Mouse (Mus musculus) adrenal gland, postnatal 25 days (tissue): ENCODE measurements around the gene Gm614. TPM values are rescaled to one million over a fixed set of nuclear protein-coding genes. Genes with fewer than 3 reads are reported as not detected.

Experiments
- DNase-seq: peaks from one replicate; pipeline ENCODE4 v3.0.0; 2021; ENCODE audit warnings: mixed read lengths
- long read RNA-seq: library from polyadenylated mRNA; stranded (forward); transcript quantifications from one replicate; pipeline ENCODE4 v2.0.0, GENCODE M21; 2021
- total RNA-seq: library from RNA; stranded (reverse); gene quantifications from 2 replicates; pipeline ENCODE4 v1.2.3, GENCODE M21; 2021

Gm614 gene
- not detected in 2 replicates for total RNA-seq
- long read RNA-seq = 0 reads

- DNase-seq = no peak
Measured at GRCm38 (mm10) chrX:101263892-101264291, at the start of gene Gm614. Gm614 (minus strand) TSS chrX:101263992.

DNA sequence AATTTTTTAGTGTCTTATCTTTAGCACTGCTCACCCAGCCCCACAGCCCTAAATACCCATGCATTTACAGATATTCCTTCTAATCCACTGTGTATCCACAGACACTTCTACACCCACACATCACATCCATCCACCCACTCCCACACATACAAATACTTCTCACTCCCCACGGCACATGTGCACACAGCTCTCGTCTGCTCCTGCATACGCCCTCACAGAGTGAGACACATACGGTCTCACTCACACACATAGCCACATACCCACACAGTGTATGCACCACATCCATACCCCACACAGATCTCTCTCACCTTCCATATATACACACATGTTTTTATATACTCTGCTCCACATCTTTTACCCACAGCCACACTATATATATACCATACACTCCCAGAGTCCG is 45.5 kb upstream of the Gm614 start:
- DNase-seq = no peak

DNA sequence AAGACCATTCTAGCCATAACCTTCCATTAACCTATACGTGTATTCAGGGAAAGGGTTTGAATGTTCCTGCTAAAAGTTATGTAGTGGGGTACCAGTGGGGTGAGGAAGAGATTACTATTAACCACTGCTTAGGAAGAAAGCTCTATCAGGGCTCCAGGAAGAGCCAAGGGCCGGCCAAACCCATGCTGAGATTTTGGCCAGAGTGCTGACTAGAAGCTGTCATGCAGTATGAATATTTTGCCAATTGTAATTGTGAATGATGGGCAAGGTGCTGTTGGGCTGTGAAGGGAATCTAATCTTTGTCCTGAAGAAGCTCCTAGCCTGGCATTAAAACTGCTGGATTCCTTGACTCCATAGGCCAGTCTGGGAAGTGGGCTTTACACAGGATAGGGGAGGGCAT is 40.9 kb upstream of the Gm614 start:
- DNase-seq = no peak

DNA sequence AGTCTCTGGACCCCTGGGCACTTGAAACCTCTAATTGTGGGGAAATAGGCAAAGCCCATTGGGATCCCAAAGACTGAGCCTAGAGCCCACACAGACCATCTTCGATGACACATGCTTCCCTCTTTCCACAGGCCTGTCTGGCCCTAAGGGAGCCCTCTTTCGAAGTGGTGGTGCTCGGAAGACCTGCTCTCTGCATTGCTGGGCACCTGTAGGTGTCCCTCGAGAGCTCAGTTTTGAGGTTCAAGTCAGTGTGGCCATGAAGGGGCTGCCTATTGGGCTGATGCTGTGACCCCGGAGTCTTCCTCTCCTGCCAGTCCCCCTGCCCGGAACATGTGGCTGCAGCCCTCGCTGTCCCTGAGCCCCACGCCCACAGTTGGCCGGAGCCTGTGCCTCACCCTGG is 37.9 kb upstream of the Gm614 start:
- DNase-seq = no peak

GRCm38 (mm10) chrX:101300427-101301030 is 36.7 kb upstream of the Gm614 start:
- DNase-seq = no peak

DNA sequence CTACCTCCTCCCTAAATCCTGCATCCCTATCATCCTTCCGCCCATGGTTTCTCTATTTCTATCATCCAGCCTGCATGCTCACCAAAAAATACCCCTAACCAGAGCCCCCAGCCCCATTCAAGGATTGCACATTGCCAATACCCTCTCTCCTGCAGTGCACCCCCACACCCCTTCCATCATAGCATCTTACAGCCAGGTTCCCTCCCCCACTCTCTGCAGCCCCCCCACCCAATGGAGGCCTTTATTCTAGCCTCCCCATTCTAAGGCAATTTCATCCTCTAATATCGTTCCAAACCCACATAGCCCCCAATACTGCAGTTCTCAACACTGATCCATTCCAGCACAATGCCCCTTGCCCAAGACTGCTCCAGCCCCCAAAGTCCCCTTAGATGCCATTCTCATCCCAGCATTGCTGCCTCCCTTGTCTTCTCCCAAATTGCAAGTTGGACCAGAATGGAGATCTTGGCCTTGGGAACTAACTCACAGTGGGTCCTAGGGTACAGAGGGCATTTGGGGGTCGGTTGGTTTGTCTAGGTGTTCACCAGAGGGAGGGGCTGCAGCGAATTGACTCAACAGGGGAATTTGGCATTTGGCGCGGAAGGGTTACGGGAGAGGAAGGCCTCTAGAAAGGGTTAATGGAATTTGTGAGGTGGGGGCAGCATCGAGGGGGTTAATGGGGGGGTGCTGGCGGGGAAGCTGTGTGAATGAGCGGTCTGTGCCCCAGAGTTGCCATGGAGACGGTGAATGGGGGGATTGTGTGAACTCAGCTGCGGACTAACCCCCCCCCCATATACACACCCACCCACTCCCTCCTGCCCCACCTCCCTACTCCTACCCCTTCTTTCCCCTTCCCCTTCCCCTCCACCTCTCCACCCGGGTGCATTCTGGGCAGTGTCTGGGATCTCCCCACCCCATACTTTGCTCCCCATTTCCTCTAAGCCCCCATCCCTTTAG is 36.0 kb upstream of the Gm614 start:
- no peak for DNase-seq

- DNase-seq = peak; percentile 38
Measured at GRCm38 (mm10) chrX:101299055-101299454, 35.3 kb upstream of the Gm614 start, which contains the start of gene Nlgn3. Nlgn3 (plus strand) TSS chrX:101299168.

DNA sequence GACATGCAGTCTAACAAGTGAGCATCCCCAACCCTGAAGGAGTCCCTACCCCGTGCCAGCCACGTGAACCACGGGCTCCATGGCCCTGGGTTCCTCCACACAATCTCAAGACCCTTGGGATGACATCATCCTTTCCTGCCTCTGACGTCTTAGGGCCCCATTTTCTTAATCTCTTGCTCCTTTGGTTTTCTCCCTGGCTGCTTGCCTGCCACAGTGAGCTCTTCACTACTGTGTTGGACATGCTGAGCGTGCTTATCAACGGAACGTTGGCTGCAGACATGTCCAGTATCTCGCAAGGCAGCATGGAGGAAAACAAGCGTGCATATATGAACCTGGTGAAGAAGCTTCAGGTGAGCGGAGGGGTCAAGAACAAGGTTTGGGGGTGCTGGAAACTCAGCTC is 26.3 kb upstream of the Gm614 start:
- DNase-seq = no peak

GRCm38 (mm10) chrX:101289037-101289436 is 25.2 kb upstream of the Gm614 start:
- DNase-seq = no peak

DNA sequence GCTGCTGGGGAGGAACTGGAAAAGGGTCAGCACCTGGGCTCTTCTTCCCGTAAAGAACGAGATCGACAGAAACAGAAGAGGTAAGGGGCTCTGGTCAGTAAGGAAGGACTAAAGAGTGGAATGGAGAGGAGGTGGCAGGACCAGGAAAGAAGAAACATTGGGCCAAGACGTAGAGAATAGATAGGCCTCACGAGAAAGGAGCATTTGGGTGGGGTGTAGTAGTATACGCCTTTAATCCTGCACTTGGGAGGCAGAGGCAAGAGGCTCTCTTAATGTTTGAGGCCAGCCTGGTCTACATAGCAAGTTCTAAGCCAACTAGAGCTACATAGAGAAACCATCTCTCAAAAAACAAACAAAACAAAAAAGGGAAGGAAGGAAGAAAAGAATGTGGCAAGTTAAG is 24.6 kb upstream of the Gm614 start:
- DNase-seq = no peak

- DNase-seq = no peak
Measured at GRCm38 (mm10) chrX:101287543-101287942, 23.8 kb upstream of the Gm614 start.

- no peak for DNase-seq
Measured at GRCm38 (mm10) chrX:101285953-101286670, 22.3 kb upstream of the Gm614 start.

DNA sequence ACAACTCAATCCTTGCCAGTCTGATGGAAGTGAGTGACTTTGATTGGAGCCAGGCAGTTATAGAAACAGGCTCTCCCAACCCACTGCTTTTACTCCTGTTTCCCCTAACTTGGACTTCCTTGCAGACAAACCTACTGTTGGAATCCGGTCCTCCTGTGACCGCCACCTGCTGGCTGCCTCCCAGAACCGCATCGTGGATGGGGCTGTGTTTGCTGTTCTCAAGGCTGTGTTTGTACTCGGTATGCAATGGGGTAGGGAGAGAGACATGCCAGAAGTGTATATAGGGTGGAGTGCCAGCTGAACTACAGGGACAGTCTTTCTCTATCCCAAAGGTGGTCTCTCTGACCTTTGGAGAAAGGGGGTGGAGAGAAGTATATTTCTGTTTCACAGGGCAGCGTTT is 21.7 kb upstream of the Gm614 start:
- DNase-seq = peak; percentile 63

GRCm38 (mm10) chrX:101282813-101283212 is 19.0 kb upstream of the Gm614 start:
- no peak for DNase-seq

DNA sequence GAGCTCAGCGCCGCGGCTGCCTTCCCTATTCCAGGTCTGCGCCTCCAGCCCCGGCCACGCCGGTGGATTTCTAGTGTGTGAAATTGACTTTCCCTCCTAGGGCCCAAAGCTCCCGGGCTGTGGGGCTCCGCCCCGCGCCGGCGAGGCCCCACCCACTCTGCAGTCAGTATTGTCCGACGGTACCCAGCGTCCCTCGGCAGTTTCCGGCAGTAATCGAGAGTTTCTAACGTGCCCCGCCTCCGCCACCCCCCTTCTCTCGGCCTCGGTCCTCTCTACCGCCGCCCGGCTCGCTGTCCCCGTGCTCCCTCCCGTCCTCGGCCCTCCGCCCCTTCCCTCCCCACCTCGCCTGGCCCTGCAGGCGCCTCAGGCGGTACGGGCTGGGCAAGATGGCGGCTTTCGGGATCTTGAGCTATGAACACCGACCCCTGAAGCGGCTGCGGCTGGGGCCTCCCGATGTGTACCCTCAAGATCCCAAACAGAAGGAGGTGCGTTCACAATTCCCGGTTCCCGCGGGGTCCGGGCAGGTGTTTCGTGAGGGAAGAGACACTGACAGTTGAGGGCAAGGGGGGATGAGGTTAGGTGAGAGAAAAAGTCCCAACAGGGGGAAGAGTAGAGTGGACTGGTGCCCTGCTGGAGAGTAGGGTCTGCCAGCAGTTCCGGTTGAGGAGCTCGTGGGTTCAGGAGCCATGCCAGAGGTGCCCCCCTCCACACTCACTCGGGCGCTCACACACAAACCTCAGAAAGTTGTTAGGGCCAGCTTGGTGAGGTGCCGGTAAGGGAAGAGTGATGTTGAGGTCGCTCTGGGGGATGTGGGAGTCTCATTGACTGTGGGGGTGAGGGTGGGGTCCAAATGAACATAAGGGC is 10.3 kb upstream of the Gm614 start, which contains the start of gene Med12:
Med12 (plus strand) TSS at position 156 of the 864 bp plus-strand sequence.
- peak; percentile 88 for DNase-seq

- DNase-seq = no peak
Measured at GRCm38 (mm10) chrX:101273410-101273809, 9.6 kb upstream of the Gm614 start.

DNA sequence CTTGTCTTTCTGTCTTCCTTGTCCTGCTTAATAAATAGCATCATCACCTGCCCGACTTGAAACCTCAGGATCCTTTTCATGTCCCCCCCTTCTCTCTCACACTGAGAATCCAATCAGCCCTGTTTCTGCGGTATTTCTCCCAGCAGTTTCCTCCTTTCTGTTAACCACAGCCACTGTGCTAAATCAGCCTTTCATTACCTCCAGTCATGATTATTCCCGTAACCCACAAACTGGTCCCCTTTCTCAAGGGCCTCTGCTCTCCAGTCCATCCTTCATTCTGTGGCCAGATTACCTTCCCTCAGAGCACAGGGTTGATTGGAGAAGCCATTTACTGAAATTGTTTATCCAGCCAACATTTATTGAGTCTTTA is 4.9 kb upstream of the Gm614 start, which contains the start of gene Gm20489:
Gm20489 (minus strand) TSS at position 269 of the 370 bp plus-strand sequence.
- DNase-seq = no peak

- no peak for DNase-seq
Measured at GRCm38 (mm10) chrX:101268025-101268754, 4.4 kb upstream of the Gm614 start, which contains the start of gene Il2rg. Il2rg (minus strand) TSS chrX:101268255.

GRCm38 (mm10) chrX:101266631-101267030 is 2.8 kb upstream of the Gm614 start:
- DNase-seq = no peak

- no peak for DNase-seq
Measured at GRCm38 (mm10) chrX:101260441-101261325, 3.1 kb downstream of the Gm614 start.
